Mouse (Mus musculus) hindbrain, embryonic 12.5 days (tissue): ENCODE measurements around the gene Kxd1. TPM values are rescaled to one million over a fixed set of nuclear protein-coding genes. Genes with fewer than 3 reads are reported as not detected.

Experiments
- ATAC-seq: fragments of 200-750 bp; cut with Nextera tagmentation; 2 replicates; pipeline ENCODE4 v1.8.0; 2017; ENCODE audit warnings: moderate TSS enrichment; ENCODE audit not compliant: low FRiP score
- H3K27ac ChIP-seq: fragments of 300-500 bp; sonication (generic); 2 replicates; pipeline ENCODE4 v1.5.1; 2016; ENCODE audit warnings: mild to moderate bottlenecking
- H3K27me3 ChIP-seq: fragments of 300-500 bp; sonication (generic); 2 replicates; pipeline ENCODE4 v1.6.1; 2016; ENCODE audit warnings: mild to moderate bottlenecking
- H3K36me3 ChIP-seq: fragments of 300-500 bp; sonication (generic); 2 replicates; pipeline ENCODE4 v1.6.1; 2016; ENCODE audit warnings: mild to moderate bottlenecking
- H3K4me1 ChIP-seq: fragments of 300-500 bp; sonication (generic); 2 replicates; pipeline ENCODE4 v1.6.1; 2016
- H3K4me2 ChIP-seq: fragments of 300-500 bp; sonication (generic); replicated peaks from 2 replicates; pipeline ENCODE4 v1.6.1; 2016; ENCODE audit warnings: mild to moderate bottlenecking
- H3K4me3 ChIP-seq: fragments of 300-500 bp; sonication (generic); 2 replicates; pipeline ENCODE4 v1.5.1; 2016; ENCODE audit warnings: mild to moderate bottlenecking
- H3K9ac ChIP-seq: fragments of 300-500 bp; sonication (generic); 2 replicates; pipeline ENCODE4 v1.6.1; 2016; ENCODE audit warnings: mild to moderate bottlenecking, moderate library complexity
- H3K9me3 ChIP-seq: fragments of 300-500 bp; sonication (generic); replicated peaks from 2 replicates; pipeline ENCODE4 v1.6.1; 2016; ENCODE audit warnings: mild to moderate bottlenecking
- WGBS: fragments of 180-500 bp; shearing (Covaris S2); methylation state at CpG from one replicate; pipeline ENCODE4 v1.1.7; 2016; 5-methylcytosine and 5-hydroxymethylcytosine counted together
- polyA plus RNA-seq: library from polyadenylated mRNA; unstranded; fragments of >200 nt; fragmentation: Nextera tagmentation; extraction: Ambion mirVana; gene quantifications from 2 replicates; pipeline ENCODE4 v1.2.1, GENCODE M21; 2016

Gene Kxd1
- polyA plus RNA-seq, 1 experiment from 2014 or later, result 48.5 TPM

DNA sequence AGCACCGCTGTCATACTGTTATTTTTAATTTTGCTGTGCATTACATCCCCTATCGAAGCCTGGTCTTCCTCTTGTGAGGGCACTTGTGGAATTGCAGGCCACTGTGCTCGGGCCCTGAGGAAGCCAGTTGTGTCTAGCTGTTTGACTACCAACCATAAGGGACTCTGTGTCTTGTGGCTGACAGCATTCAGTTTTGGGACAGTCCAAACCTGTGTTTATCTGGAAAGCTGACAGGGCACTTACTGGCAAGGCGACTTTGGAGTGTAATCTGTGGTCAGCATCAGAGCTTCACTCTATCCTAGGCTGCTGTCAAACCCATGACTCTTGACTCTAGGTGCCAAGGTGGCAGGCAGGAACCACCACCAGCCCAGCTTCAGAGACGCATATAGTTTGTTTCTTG, 13.3 kb upstream of the Kxd1 start:
- peak overlapping the region; percentile 91 for H3K4me2 ChIP-seq
- no peak overlapping the region for H3K27ac ChIP-seq
- ATAC-seq, result no peak
- no peaks in the 10 kb centered on the region for H3K27me3 ChIP-seq
- H3K4me1 ChIP-seq, result peaks cover 29% of the 10 kb centered on the region
- 87% methylated on average over 5 of the region's 5 CpGs for WGBS
- H3K4me3 ChIP-seq, result peak overlapping the region; percentile 77
- H3K36me3 ChIP-seq, result peaks cover 10% of the 10 kb centered on the region; the same call in 1 of the 2 replicates
- H3K9ac ChIP-seq, result 0 out of 2 replicates have a peak overlapping the region, but pooled peaks have one; percentile 88
- H3K9me3 ChIP-seq, result no peaks in the 10 kb centered on the region

DNA sequence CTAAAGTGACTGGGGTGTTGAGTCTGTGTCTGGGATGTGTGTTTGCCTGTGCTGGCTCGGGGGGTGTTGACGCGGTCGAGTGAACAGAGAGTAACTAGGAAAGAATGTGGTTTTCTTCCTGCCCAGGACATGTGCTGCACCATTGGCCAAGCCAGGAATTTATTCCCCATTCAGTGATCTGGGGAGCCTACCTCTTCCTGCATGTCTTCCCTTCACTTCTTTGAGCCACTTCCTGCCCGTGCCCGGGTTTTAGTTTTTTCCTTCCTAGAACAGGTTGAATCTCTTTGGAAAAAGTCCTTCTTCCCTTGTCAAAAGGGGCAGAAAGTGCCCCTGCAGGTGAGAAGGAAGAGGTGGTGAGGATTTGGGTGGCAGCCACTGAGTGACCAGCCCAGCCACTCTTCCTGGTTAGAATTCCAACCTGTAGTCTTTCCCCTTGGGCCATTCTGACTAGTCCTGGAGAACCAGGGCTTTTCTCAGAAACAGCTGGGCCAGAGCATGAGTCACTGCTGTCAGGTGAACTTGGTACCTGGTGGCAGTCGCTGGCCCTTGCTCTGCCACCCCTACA, 12.8 kb upstream of the Kxd1 start:
- Histone ChIP-seq H3K4me1 (peaks cover 29% of the 10 kb centered on the region), H3K36me3 (peaks cover 13% of the 10 kb centered on the region), H3K27me3 (no peaks in the 10 kb centered on the region), H3K9me3 (no peaks in the 10 kb centered on the region), H3K9ac (peak overlapping the region; percentile 88), H3K4me3 (peak overlapping the region; percentile 77), H3K27ac (no peak overlapping the region), H3K4me2 (peak overlapping the region; percentile 91)
- 49% methylated on average over 7 of the region's 7 CpGs for WGBS
- ATAC-seq, result no peak

DNA sequence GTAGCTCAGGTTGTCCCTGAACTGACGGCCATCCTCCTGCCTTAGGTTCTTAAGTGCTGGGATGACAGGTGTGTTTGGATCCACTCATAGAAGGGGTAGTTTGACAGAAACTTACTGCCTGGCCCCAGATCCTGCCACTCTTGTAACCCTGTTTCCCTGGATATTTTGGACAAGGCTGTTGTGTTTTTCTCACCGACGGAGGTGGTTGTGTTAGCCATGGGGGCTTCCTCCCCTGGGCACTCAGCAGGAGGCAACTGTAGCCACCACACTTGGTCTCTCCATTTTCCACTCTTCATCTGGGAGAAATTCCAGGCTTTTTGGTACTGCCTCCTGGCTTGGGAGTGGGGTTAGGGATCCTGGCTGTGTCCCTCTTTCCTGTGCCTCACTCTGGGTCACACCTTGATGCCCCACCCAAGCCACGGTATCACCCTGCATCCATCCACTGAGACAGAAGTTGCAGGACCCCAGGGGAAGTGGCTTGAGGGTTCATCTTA, 12.3 kb upstream of the Kxd1 start:
- ATAC-seq, result no peak
- Histone ChIP-seq H3K4me3 (peak overlapping the region; percentile 77), H3K36me3 (peaks cover 18% of the 10 kb centered on the region), H3K4me1 (peaks cover 29% of the 10 kb centered on the region), H3K27me3 (no peaks in the 10 kb centered on the region), H3K9ac (peak overlapping the region; percentile 88), H3K9me3 (no peaks in the 10 kb centered on the region), H3K27ac (peak overlapping the region; percentile 94), H3K4me2 (peak overlapping the region; percentile 91)
- WGBS, result 14% methylated on average over 4 of the region's 4 CpGs

DNA sequence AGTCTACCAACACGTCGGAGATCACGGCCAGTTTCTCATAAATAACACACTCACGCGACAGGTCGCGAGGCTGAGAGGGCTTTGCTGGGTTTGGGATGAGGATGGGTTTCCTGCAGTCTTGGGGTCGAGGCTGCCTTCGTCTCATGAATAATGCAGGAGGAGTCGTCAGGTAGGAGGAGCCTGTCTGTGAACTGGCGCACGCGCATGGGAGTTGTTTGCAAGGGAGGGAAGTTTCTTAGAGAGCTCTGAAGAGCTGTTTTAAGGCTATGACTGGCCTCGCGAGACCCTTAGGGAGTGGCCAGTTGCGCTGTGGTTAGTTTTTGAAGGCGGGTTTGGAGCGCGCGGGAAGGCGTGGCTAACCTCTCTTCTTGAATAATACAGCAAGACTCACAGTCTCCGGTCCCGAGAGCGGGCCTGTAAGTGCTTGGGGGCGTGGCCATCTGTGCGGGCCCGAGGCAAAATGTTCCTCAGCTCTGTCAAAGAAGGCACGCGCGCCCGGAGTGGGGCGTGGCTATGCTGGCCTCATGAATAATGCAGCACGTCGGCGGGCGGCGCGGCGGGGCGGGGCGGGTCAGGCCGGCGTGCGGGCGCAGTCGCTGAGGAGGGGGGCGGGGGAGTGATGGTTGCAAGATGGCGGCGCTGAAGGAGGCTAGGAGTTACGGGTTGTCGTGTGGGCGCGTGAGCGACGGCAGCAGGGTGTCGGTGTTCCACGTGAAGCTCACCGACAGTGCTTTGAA, 11.5 kb upstream of the Kxd1 start, which contains the start of gene Ell:
Gene Ell, plus strand, starts transcription at position 381 of the 737 bp plus-strand sequence.
- WGBS, result 1% methylated on average over 57 of the region's 58 CpGs
- H3K4me2 ChIP-seq, result peak within 1 kb of the TSS; percentile 91
- peak; percentile 89 for ATAC-seq

DNA sequence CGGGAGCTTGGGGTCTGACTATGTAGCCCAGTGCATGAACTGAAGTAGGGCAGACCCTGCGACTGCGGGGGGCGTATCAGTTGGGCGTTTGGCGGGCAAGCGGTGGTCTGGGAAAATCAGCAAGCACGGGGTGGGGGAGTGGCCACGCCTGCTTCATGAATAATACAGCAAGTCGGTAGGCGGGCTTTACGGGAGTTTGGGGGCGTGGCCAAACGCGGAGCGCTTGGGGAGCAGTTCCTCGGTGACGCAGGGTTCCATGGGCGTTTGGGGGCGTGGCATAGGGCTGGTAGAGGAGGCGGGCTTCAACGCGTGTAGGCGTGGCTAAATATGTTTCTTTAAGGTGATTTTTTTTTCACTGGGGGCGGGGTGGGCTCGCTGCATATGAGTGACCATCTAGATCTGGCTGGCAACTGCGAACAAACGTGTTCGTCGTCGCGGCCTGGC, 10.9 kb upstream of the Kxd1 start:
- ATAC-seq, result peak; percentile 77
- H3K4me2 ChIP-seq, result peak overlapping the region; percentile 91
- H3K27me3 ChIP-seq, result no peaks in the 10 kb centered on the region
- H3K27ac ChIP-seq, result peak overlapping the region; percentile 94
- H3K4me1 ChIP-seq, result peaks cover 24% of the 10 kb centered on the region
- peak overlapping the region; percentile 77 for H3K4me3 ChIP-seq
- peak overlapping the region; percentile 88 for H3K9ac ChIP-seq
- no peaks in the 10 kb centered on the region for H3K9me3 ChIP-seq
- under 1% methylated on average over 32 of the region's 32 CpGs for WGBS
- peaks cover 33% of the 10 kb centered on the region for H3K36me3 ChIP-seq

More for the DNA sequence above, 11.5 kb upstream of the Kxd1 start, which contains the start of gene Ell:
- peaks cover 27% of the 10 kb centered on the region for H3K36me3 ChIP-seq
- peak within 1 kb of the TSS; percentile 77 for H3K4me3 ChIP-seq
- H3K9ac ChIP-seq, result peak within 1 kb of the TSS; percentile 88
- H3K27me3 ChIP-seq, result no peaks in the 10 kb centered on the region
- peak within 1 kb of the TSS; percentile 94 for H3K27ac ChIP-seq
- peaks cover 28% of the 10 kb centered on the region for H3K4me1 ChIP-seq
- no peaks in the 10 kb centered on the region for H3K9me3 ChIP-seq

DNA sequence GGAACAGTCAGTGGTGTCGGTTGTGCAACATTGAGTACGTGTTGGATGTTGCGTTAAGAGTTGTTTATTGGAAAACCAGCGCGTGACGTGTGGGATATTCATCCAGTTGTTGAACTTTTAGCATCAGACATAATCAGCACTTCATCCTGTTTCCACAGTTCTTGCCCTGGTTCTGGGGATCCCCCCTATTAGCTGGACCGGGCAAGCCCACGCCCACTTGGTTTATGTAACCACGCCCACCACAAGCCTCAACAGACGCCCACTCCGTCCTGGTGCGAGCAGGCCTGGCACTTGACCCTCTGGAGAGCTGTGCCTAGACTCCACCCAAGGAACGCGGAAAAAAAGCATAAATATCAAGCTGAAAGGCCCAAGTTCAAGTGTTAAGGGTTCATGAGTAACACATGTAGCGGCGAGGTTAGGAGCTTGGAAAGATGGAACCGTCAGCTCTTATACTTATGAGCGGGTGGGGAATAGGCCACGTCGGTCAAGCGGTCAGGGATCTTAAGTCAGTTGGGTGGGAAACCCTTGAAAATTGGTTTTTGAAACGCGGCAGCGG, 10.3 kb upstream of the Kxd1 start:
- Histone ChIP-seq H3K4me1 (peaks cover 24% of the 10 kb centered on the region), H3K27ac (peak overlapping the region; percentile 94), H3K9me3 (no peaks in the 10 kb centered on the region), H3K9ac (0 out of 2 replicates have a peak overlapping the region, but pooled peaks have one; percentile 88), H3K4me2 (peak overlapping the region; percentile 91), H3K27me3 (no peaks in the 10 kb centered on the region), H3K4me3 (peak overlapping the region; percentile 77), H3K36me3 (peaks cover 38% of the 10 kb centered on the region)
- WGBS, result 16% methylated on average over 24 of the region's 24 CpGs
- ATAC-seq, result peak; percentile 15; the same call in 1 of the 2 replicates

DNA sequence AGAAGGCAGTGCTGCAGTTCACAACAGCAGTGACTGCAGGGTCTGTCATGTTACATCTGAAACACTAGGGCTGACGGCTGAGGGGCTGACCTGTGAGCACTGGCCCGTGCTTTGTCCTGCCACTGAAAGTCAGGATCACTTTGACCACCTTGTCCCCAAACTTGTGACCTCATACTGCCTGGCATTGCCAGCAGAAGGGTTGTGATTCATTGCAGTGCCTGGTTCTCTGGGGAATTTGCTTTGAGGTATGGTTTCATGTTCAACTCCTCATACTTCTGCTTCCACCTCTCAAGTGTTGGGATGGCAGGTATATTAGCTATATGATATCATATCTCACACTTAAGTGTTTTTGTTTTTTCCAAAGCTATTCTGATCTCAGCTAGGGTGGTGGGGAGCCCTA, 7.9 kb upstream of the Kxd1 start:
- Histone ChIP-seq H3K9ac (no peak overlapping the region), H3K4me1 (peaks cover 12% of the 10 kb centered on the region), H3K36me3 (peaks cover 62% of the 10 kb centered on the region), H3K4me2 (no peak overlapping the region), H3K4me3 (no peak overlapping the region), H3K27ac (no peak overlapping the region), H3K27me3 (no peaks in the 10 kb centered on the region), H3K9me3 (no peaks in the 10 kb centered on the region)
- WGBS, result 82% methylated on average over 2 of the region's 2 CpGs
- ATAC-seq, result no peak

DNA sequence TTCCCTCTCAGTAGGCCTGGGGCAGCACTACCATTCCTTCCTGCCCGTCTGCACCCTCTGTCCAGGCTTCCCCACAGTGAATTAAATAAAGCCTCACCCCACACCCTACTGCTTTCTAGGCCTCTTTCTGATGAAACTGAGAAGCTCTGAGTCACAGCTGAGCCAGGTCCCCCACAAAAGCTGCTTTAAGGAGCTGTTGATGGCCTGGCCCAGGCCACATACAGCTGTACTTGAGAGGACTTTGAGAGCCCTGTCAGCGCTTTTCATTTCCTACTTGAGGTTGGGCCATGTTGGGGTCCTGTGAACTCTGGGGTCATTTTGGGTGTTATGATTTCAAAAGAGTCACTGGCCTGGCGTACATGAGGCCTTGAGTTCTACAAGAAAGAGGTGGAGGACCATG, 7.5 kb upstream of the Kxd1 start:
- H3K27ac ChIP-seq, result no peak overlapping the region
- ATAC-seq, result no peak
- no peak overlapping the region for H3K4me3 ChIP-seq
- peaks cover 7% of the 10 kb centered on the region for H3K4me1 ChIP-seq
- H3K4me2 ChIP-seq, result no peak overlapping the region
- WGBS, result 89% methylated on average over 3 of the region's 3 CpGs
- H3K36me3 ChIP-seq, result peaks cover 65% of the 10 kb centered on the region
- no peak overlapping the region for H3K9ac ChIP-seq
- H3K27me3 ChIP-seq, result no peaks in the 10 kb centered on the region
- H3K9me3 ChIP-seq, result no peaks in the 10 kb centered on the region

DNA sequence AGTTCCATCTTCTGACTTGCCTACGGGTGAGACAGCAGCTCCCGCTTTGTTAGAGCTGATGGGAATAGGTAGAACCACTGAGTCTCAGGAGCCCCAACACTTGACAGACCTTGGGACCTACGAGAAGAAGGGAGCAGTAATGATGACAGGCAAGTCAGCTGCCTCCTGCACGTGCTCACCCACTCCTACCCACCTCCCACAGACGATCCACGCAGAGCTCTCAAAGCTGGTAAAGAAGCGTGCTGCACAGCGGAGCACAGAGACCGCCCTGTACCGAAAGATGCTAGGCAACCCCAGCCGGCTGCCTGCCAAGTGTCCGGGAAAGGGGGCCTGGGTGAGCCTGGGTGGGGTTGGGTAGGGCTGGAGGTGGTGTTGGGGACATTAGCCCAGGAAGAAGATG, 6.5 kb upstream of the Kxd1 start:
- H3K27me3 ChIP-seq, result no peaks in the 10 kb centered on the region
- H3K4me2 ChIP-seq, result no peak overlapping the region
- H3K36me3 ChIP-seq, result peaks cover 72% of the 10 kb centered on the region
- no peak overlapping the region for H3K27ac ChIP-seq
- peaks cover 13% of the 10 kb centered on the region for H3K4me1 ChIP-seq
- no peak overlapping the region for H3K9ac ChIP-seq
- H3K9me3 ChIP-seq, result no peaks in the 10 kb centered on the region
- 96% methylated on average over 12 of the region's 12 CpGs for WGBS
- no peak overlapping the region for H3K4me3 ChIP-seq
- ATAC-seq, result no peak

DNA sequence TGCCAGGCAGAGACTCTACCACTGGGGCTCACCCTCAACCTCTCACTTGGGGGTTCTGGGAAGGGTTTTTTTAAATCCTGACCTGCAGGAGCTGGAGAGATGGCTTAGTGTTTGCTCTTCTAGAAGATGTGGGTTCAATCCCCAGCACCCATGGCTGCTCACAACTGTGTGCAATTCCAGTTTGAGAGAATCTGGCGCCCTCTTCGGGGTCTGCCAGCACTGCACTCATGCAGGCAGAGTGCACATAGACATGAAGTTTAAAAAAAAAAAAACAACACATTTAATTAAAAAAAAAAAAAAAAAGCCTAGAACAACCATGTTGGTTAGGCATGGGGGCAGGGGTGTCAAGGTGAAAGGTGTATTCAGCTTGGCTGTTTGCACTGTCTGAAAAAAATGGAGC, 2.6 kb upstream of the Kxd1 start:
- Histone ChIP-seq H3K27me3 (no peaks in the 10 kb centered on the region), H3K4me1 (peaks cover 28% of the 10 kb centered on the region), H3K4me3 (no peak overlapping the region), H3K4me2 (no peak overlapping the region), H3K36me3 (peaks cover 56% of the 10 kb centered on the region), H3K9ac (no peak overlapping the region), H3K27ac (no peak overlapping the region), H3K9me3 (no peaks in the 10 kb centered on the region)
- 88% methylated on average over 2 of the region's 2 CpGs for WGBS
- ATAC-seq, result no peak

DNA sequence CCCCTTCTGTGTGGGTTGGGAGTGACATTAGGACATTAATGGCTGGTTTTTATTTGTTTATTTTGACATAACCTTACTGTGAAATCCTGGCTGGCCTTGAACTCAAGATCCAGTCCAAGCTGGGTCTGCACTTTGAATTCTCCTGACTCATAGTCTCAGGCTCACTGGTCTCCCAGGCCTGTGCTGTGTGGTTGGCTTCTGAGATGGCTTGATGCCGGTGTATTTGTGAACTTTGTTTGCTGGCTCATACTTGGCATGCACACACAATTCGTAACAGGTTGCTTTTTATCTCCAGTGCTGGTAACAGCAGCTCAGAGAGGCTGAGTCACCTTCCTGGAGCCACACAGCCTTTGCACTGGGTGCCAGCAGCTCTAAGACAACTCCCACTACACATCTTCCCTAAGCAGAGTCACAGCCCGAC, 2.0 kb upstream of the Kxd1 start:
- Histone ChIP-seq H3K4me1 (peaks cover 28% of the 10 kb centered on the region), H3K27ac (no peak overlapping the region), H3K36me3 (peaks cover 51% of the 10 kb centered on the region), H3K9ac (no peak overlapping the region; the same call in 1 of the 2 replicates), H3K9me3 (no peaks in the 10 kb centered on the region), H3K27me3 (no peaks in the 10 kb centered on the region), H3K4me2 (no peak overlapping the region), H3K4me3 (no peak overlapping the region)
- 97% methylated on average over 3 of the region's 3 CpGs for WGBS
- ATAC-seq, result no peak

DNA sequence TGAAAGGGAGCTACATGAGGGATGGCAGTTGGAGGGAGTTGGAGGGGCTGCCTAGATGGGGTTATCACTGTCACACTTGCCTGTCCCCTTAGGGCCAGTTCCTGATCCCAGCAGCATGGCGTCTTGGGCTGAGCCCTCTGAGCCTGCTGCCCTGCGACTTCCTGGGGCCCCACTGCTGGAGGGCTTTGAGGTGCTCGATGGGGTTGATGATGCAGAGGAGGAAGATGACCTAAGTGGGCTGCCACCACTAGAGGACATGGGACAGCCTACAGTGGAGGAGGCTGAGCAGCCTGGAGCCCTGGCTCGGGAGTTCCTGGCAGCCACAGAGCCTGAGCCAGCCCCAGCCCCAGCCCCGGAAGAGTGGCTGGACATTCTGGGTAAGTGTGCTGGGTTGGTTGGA, 1.5 kb upstream of the Kxd1 start:
- ATAC-seq, result no peak
- H3K27ac ChIP-seq, result no peak overlapping the region
- H3K36me3 ChIP-seq, result peaks cover 46% of the 10 kb centered on the region
- H3K27me3 ChIP-seq, result no peaks in the 10 kb centered on the region
- H3K9me3 ChIP-seq, result no peaks in the 10 kb centered on the region
- peaks cover 28% of the 10 kb centered on the region for H3K4me1 ChIP-seq
- 89% methylated on average over 5 of the region's 5 CpGs for WGBS
- no peak overlapping the region for H3K4me2 ChIP-seq
- no peak overlapping the region for H3K4me3 ChIP-seq
- H3K9ac ChIP-seq, result no peak overlapping the region; the same call in 1 of the 2 replicates
